Mouse (Mus musculus): ENCODE results near the gene Rpl34.

Gene Rpl34

GRCm38 (mm10) chr3:130712891-130713290, 17.3 kb downstream of the Rpl34 start:
- no peak for DNase-seq (ENCODE audit: low read depth, low spot score)

- no peak for DNase-seq (ENCODE audit: low read depth, low spot score)
These were observed 20.1 kb downstream of the Rpl34 start for GRCm38 (mm10) chr3:130710103-130710502.

- DNase-seq (ENCODE audit: low read depth, low spot score): peak; percentile 93
These were observed 21.0 kb downstream of the Rpl34 start, which contains the start of gene Ostc for GRCm38 (mm10) chr3:130708967-130709924. Ostc (minus strand) TSS chr3:130709444.

- DNase-seq (ENCODE audit: low read depth, low spot score): no peak
These were observed 21.7 kb downstream of the Rpl34 start for GRCm38 (mm10) chr3:130708529-130708928.

- DNase-seq (ENCODE audit: low read depth, low spot score): no peak
These were observed 27.9 kb downstream of the Rpl34 start for GRCm38 (mm10) chr3:130702289-130702688.

- no peak for DNase-seq (ENCODE audit: low read depth, low spot score)
These were observed 32.6 kb downstream of the Rpl34 start for GRCm38 (mm10) chr3:130697622-130698021.

- no peak for DNase-seq (ENCODE audit: low read depth, low spot score)
These were observed 35.5 kb downstream of the Rpl34 start for GRCm38 (mm10) chr3:130694705-130695104.

GRCm38 (mm10) chr3:130694041-130694593, 36.1 kb downstream of the Rpl34 start:
- DNase-seq (ENCODE audit: low read depth, low spot score): no peak

GRCm38 (mm10) chr3:130691596-130692170, 38.5 kb downstream of the Rpl34 start:
- DNase-seq (ENCODE audit: low read depth, low spot score): no peak

- DNase-seq (ENCODE audit: low read depth, low spot score): no peak
These were observed 39.2 kb downstream of the Rpl34 start for GRCm38 (mm10) chr3:130690834-130691595.

- DNase-seq (ENCODE audit: low read depth, low spot score): peak; percentile 51
These were observed 40.6 kb downstream of the Rpl34 start for GRCm38 (mm10) chr3:130689630-130690029.

- DNase-seq (ENCODE audit: low read depth, low spot score): no peak
These were observed 43.1 kb downstream of the Rpl34 start for GRCm38 (mm10) chr3:130687051-130687450.

- no peak for DNase-seq (ENCODE audit: low read depth, low spot score)
These were observed 45.2 kb downstream of the Rpl34 start for GRCm38 (mm10) chr3:130685014-130685366.

GRCm38 (mm10) chr3:130684276-130685013, 45.8 kb downstream of the Rpl34 start:
- DNase-seq (ENCODE audit: low read depth, low spot score): no peak

- DNase-seq (ENCODE audit: low read depth, low spot score): no peak
These were observed 46.4 kb downstream of the Rpl34 start for GRCm38 (mm10) chr3:130683836-130684235.

- DNase-seq (ENCODE audit: low read depth, low spot score): no peak
These were observed 48.0 kb downstream of the Rpl34 start for GRCm38 (mm10) chr3:130682183-130682582.

- DNase-seq (ENCODE audit: low read depth, low spot score): no peak
These were observed 49.0 kb downstream of the Rpl34 start for GRCm38 (mm10) chr3:130681226-130681625.

- DNase-seq (ENCODE audit: low read depth, low spot score): no peak
These were observed 52.3 kb downstream of the Rpl34 start for GRCm38 (mm10) chr3:130677671-130678460.
